Mouse (Mus musculus): ENCODE measurements around the gene Olfr1410.

The Olfr1410 gene

GRCm38 (mm10) chr1:92641514-92642272 is 36.1 kb downstream of the Olfr1410 start, which contains the start of gene Cops9:
TSS of gene Cops9 (minus strand) at chr1:92641985.
- DNase-seq (ENCODE audit: low spot score), result peak; percentile 89

GRCm38 (mm10) chr1:92643691-92644090 is 38.1 kb downstream of the Olfr1410 start:
- DNase-seq (ENCODE audit: low spot score), result no peak

GRCm38 (mm10) chr1:92644916-92645315 is 39.3 kb downstream of the Olfr1410 start:
- DNase-seq (ENCODE audit: low spot score), result no peak

GRCm38 (mm10) chr1:92646111-92646510 is 40.5 kb downstream of the Olfr1410 start:
- no peak for DNase-seq (ENCODE audit: low spot score)

GRCm38 (mm10) chr1:92646601-92647000 is 41.0 kb downstream of the Olfr1410 start:
- DNase-seq (ENCODE audit: low spot score), result no peak

- DNase-seq (ENCODE audit: low spot score), result no peak
These were observed 41.4 kb downstream of the Olfr1410 start for GRCm38 (mm10) chr1:92647026-92647425.

- DNase-seq (ENCODE audit: low spot score), result peak; percentile 75
These were observed 42.2 kb downstream of the Olfr1410 start for GRCm38 (mm10) chr1:92647752-92648151.

GRCm38 (mm10) chr1:92648197-92648596 is 42.6 kb downstream of the Olfr1410 start:
- DNase-seq (ENCODE audit: low spot score), result no peak

GRCm38 (mm10) chr1:92648673-92649072 is 43.1 kb downstream of the Olfr1410 start, which contains the start of gene Otos:
TSS of gene Otos (minus strand) at chr1:92648841.
- DNase-seq (ENCODE audit: low spot score), result peak; percentile 73

- no peak for DNase-seq (ENCODE audit: low spot score)
These were observed 45.9 kb downstream of the Olfr1410 start for GRCm38 (mm10) chr1:92651467-92651866.

GRCm38 (mm10) chr1:92653179-92653578 is 47.6 kb downstream of the Olfr1410 start:
- no peak for DNase-seq (ENCODE audit: low spot score)

- DNase-seq (ENCODE audit: low spot score), result no peak
These were observed 49.1 kb downstream of the Olfr1410 start for GRCm38 (mm10) chr1:92654676-92655075.

- DNase-seq (ENCODE audit: low spot score), result no peak
These were observed 51.6 kb downstream of the Olfr1410 start for GRCm38 (mm10) chr1:92657025-92657820.

GRCm38 (mm10) chr1:92659392-92659791 is 53.8 kb downstream of the Olfr1410 start:
- DNase-seq (ENCODE audit: low spot score), result no peak
